Mouse (Mus musculus): ENCODE data around the gene Cux2. TPM values are rescaled to one million over a fixed set of nuclear protein-coding genes. Genes with fewer than 3 reads are reported as not detected.
"Not testable (repeated sequence)": the region's sequence is repeated elsewhere in the genome, so short reads cannot be mapped to it uniquely, and the experiment has no call there.

Cux2 gene
- polyA plus RNA-seq, 1 experiment from 2014 or later = 3.1 TPM

GRCm38 (mm10) chr5:121856740-121857139, 193.2 kb downstream of the Cux2 start:
- Histone ChIP-seq H3K27me3 (ENCODE audit: control insufficient read depth, insufficient read depth, low read depth, low read length) (no peaks in the 10 kb centered on the region), H3K9ac (ENCODE audit: low read depth, low read length) (no peak overlapping the region), H3K9me3 (replicated peaks; ENCODE audit: control insufficient read depth, low read length) (no peaks in the 10 kb centered on the region), H3K4me3 (ENCODE audit: low read depth, low read length) (no peak overlapping the region), H3K4me2 (ENCODE audit: low read depth, low read length) (no peak overlapping the region), H3K36me3 (ENCODE audit: control insufficient read depth, insufficient read depth) (peaks cover 5% of the 10 kb centered on the region), H3K4me1 (ENCODE audit: control insufficient read depth, low read depth, low read length) (peaks cover 3% of the 10 kb centered on the region; the same call in 1 of the 2 replicates), H3K27ac (ENCODE audit: low read length) (no peak overlapping the region)
- WGBS (ENCODE audit: insufficient replicate concordance) = 71% methylated on average over 11 of the region's 11 CpGs
- no peak for ATAC-seq (ENCODE audit: low read depth)

GRCm38 (mm10) chr5:121854768-121855167, 195.1 kb downstream of the Cux2 start:
- H3K9ac ChIP-seq (ENCODE audit: low read depth, low read length) = no peak overlapping the region
- no peak overlapping the region for H3K27ac ChIP-seq (ENCODE audit: low read length)
- no peak for ATAC-seq (ENCODE audit: low read depth)
- WGBS (ENCODE audit: insufficient replicate concordance) = 76% methylated on average over 10 of the region's 10 CpGs
- H3K4me3 ChIP-seq (ENCODE audit: low read depth, low read length) = no peak overlapping the region
- no peak overlapping the region for H3K4me2 ChIP-seq (ENCODE audit: low read depth, low read length)
- peaks cover 11% of the 10 kb centered on the region for H3K4me1 ChIP-seq (ENCODE audit: control insufficient read depth, low read depth, low read length)
- no peaks in the 10 kb centered on the region; the same call in 1 of the 2 replicates for H3K36me3 ChIP-seq (ENCODE audit: control insufficient read depth, insufficient read depth)
- H3K9me3 ChIP-seq (replicated peaks; ENCODE audit: control insufficient read depth, low read length) = no peaks in the 10 kb centered on the region
- no peaks in the 10 kb centered on the region for H3K27me3 ChIP-seq (ENCODE audit: control insufficient read depth, insufficient read depth, low read depth, low read length)

GRCm38 (mm10) chr5:121853368-121854051, 196.4 kb downstream of the Cux2 start:
- WGBS (ENCODE audit: insufficient replicate concordance) = 61% methylated on average over 9 of the region's 9 CpGs
- H3K4me3 ChIP-seq (ENCODE audit: low read depth, low read length) = no peak overlapping the region
- H3K27me3 ChIP-seq (ENCODE audit: control insufficient read depth, insufficient read depth, low read depth, low read length) = no peaks in the 10 kb centered on the region
- peak overlapping the region; percentile 39 for H3K27ac ChIP-seq (ENCODE audit: low read length)
- ATAC-seq (ENCODE audit: low read depth) = peak; percentile 83
- peaks cover 15% of the 10 kb centered on the region for H3K4me1 ChIP-seq (ENCODE audit: control insufficient read depth, low read depth, low read length)
- H3K9ac ChIP-seq (ENCODE audit: low read depth, low read length) = no peak overlapping the region
- no peaks in the 10 kb centered on the region for H3K9me3 ChIP-seq (replicated peaks; ENCODE audit: control insufficient read depth, low read length)
- no peak overlapping the region for H3K4me2 ChIP-seq (ENCODE audit: low read depth, low read length)
- no peaks in the 10 kb centered on the region; the same call in 1 of the 2 replicates for H3K36me3 ChIP-seq (ENCODE audit: control insufficient read depth, insufficient read depth)

GRCm38 (mm10) chr5:121849478-121850349, 200.2 kb downstream of the Cux2 start:
- no peak for ATAC-seq (ENCODE audit: low read depth)
- Histone ChIP-seq H3K4me3 (ENCODE audit: low read depth, low read length) (peak overlapping the region; percentile 84), H3K27me3 (ENCODE audit: control insufficient read depth, insufficient read depth, low read depth, low read length) (peaks cover 8% of the 10 kb centered on the region), H3K36me3 (ENCODE audit: control insufficient read depth, insufficient read depth) (no peaks in the 10 kb centered on the region; the same call in 1 of the 2 replicates), H3K4me1 (ENCODE audit: control insufficient read depth, low read depth, low read length) (peaks cover 19% of the 10 kb centered on the region), H3K9me3 (replicated peaks; ENCODE audit: control insufficient read depth, low read length) (no peaks in the 10 kb centered on the region), H3K27ac (ENCODE audit: low read length) (peak overlapping the region; percentile 41; the same call in 1 of the 2 replicates), H3K9ac (ENCODE audit: low read depth, low read length) (no peak overlapping the region), H3K4me2 (ENCODE audit: low read depth, low read length) (peak overlapping the region; percentile 99)
- WGBS (ENCODE audit: insufficient replicate concordance) = 45% methylated on average over 20 of the region's 20 CpGs

- Histone ChIP-seq H3K36me3 (ENCODE audit: control insufficient read depth, insufficient read depth) (no peaks in the 10 kb centered on the region; the same call in 1 of the 2 replicates), H3K4me1 (ENCODE audit: control insufficient read depth, low read depth, low read length) (peaks cover 19% of the 10 kb centered on the region), H3K9me3 (replicated peaks; ENCODE audit: control insufficient read depth, low read length) (no peaks in the 10 kb centered on the region), H3K27ac (ENCODE audit: low read length) (peak within 1 kb of the TSS; percentile 58), H3K27me3 (ENCODE audit: control insufficient read depth, insufficient read depth, low read depth, low read length) (peaks cover 16% of the 10 kb centered on the region), H3K4me2 (ENCODE audit: low read depth, low read length) (peak within 1 kb of the TSS; percentile 99), H3K9ac (ENCODE audit: low read depth, low read length) (peak within 1 kb of the TSS; percentile 78), H3K4me3 (ENCODE audit: low read depth, low read length) (peak within 1 kb of the TSS; percentile 84)
- peak; percentile 91 for ATAC-seq (ENCODE audit: low read depth)
- under 1% methylated on average over 42 of the region's 42 CpGs for WGBS (ENCODE audit: insufficient replicate concordance)
Observed at GRCm38 (mm10) chr5:121848743-121849142, 201.2 kb downstream of the Cux2 start, which contains the start of gene Pheta1. Pheta1 (plus strand) TSS chr5:121848984.

- under 1% methylated on average over 17 of the region's 17 CpGs for WGBS (ENCODE audit: insufficient replicate concordance)
- H3K4me2 ChIP-seq (ENCODE audit: low read depth, low read length) = peak overlapping the region; percentile 99
- no peaks in the 10 kb centered on the region; the same call in 1 of the 2 replicates for H3K36me3 ChIP-seq (ENCODE audit: control insufficient read depth, insufficient read depth)
- peak overlapping the region; percentile 58 for H3K27ac ChIP-seq (ENCODE audit: low read length)
- ATAC-seq (ENCODE audit: low read depth) = peak; percentile 23; the same call in 1 of the 2 replicates
- H3K27me3 ChIP-seq (ENCODE audit: control insufficient read depth, insufficient read depth, low read depth, low read length) = peaks cover 19% of the 10 kb centered on the region
- H3K4me1 ChIP-seq (ENCODE audit: control insufficient read depth, low read depth, low read length) = peaks cover 24% of the 10 kb centered on the region
- peak overlapping the region; percentile 43 for H3K9ac ChIP-seq (ENCODE audit: low read depth, low read length)
- H3K4me3 ChIP-seq (ENCODE audit: low read depth, low read length) = peak overlapping the region; percentile 84
- no peaks in the 10 kb centered on the region for H3K9me3 ChIP-seq (replicated peaks; ENCODE audit: control insufficient read depth, low read length)
Observed at GRCm38 (mm10) chr5:121848035-121848519, 201.8 kb downstream of the Cux2 start.

GRCm38 (mm10) chr5:121847269-121847668, 202.6 kb downstream of the Cux2 start:
- not testable (repeated sequence) for H3K27ac ChIP-seq (ENCODE audit: low read length); H3K9ac ChIP-seq (ENCODE audit: low read depth, low read length); ATAC-seq (ENCODE audit: low read depth); H3K9me3 ChIP-seq (replicated peaks; ENCODE audit: control insufficient read depth, low read length); H3K4me2 ChIP-seq (ENCODE audit: low read depth, low read length); H3K36me3 ChIP-seq (ENCODE audit: control insufficient read depth, insufficient read depth); H3K4me3 ChIP-seq (ENCODE audit: low read depth, low read length)
- peaks cover 30% of the 10 kb centered on the region for H3K4me1 ChIP-seq (ENCODE audit: control insufficient read depth, low read depth, low read length)
- peaks cover 19% of the 10 kb centered on the region for H3K27me3 ChIP-seq (ENCODE audit: control insufficient read depth, insufficient read depth, low read depth, low read length)
- WGBS (ENCODE audit: insufficient replicate concordance) = 51% methylated on average over 3 of the region's 3 CpGs

- ATAC-seq (ENCODE audit: low read depth) = no peak
- no peak overlapping the region for H3K9ac ChIP-seq (ENCODE audit: low read depth, low read length)
- no peak overlapping the region for H3K4me3 ChIP-seq (ENCODE audit: low read depth, low read length)
- WGBS (ENCODE audit: insufficient replicate concordance) = 75% methylated on average over 11 of the region's 11 CpGs
- peaks cover 34% of the 10 kb centered on the region for H3K4me1 ChIP-seq (ENCODE audit: control insufficient read depth, low read depth, low read length)
- no peaks in the 10 kb centered on the region for H3K9me3 ChIP-seq (replicated peaks; ENCODE audit: control insufficient read depth, low read length)
- H3K36me3 ChIP-seq (ENCODE audit: control insufficient read depth, insufficient read depth) = no peaks in the 10 kb centered on the region
- H3K27ac ChIP-seq (ENCODE audit: low read length) = no peak overlapping the region
- H3K4me2 ChIP-seq (ENCODE audit: low read depth, low read length) = no peak overlapping the region
- H3K27me3 ChIP-seq (ENCODE audit: control insufficient read depth, insufficient read depth, low read depth, low read length) = peaks cover 19% of the 10 kb centered on the region
Observed at GRCm38 (mm10) chr5:121846322-121846721, 203.6 kb downstream of the Cux2 start.
